Mouse (Mus musculus) midbrain, embryonic 15.5 days (tissue): ENCODE results near the gene Arhgap10. TPM values are rescaled to one million over a fixed set of nuclear protein-coding genes. Genes with fewer than 3 reads are reported as not detected.

Experiments used
- ATAC-seq: fragments of 200-750 bp; cut with Nextera tagmentation; replicated peaks from 2 replicates; pipeline ENCODE4 v1.8.0; 2017; ENCODE audit warnings: moderate TSS enrichment
- H3K27ac ChIP-seq: fragments of 300-500 bp; sonication (generic); 2 replicates; pipeline ENCODE4 v1.5.1; 2015; ENCODE audit warnings: mild to moderate bottlenecking, inconsistent platforms
- H3K27me3 ChIP-seq: fragments of 300-500 bp; sonication (generic); replicated peaks from 2 replicates; pipeline ENCODE4 v1.6.1; 2015; ENCODE audit warnings: inconsistent platforms
- H3K36me3 ChIP-seq: fragments of 300-500 bp; sonication (generic); replicated peaks from 2 replicates; pipeline ENCODE4 v1.6.1; 2015; ENCODE audit warnings: inconsistent platforms
- H3K4me1 ChIP-seq: fragments of 300-500 bp; sonication (generic); 2 replicates; pipeline ENCODE4 v1.6.1; 2015; ENCODE audit warnings: inconsistent platforms
- H3K4me2 ChIP-seq: fragments of 300-500 bp; sonication (generic); 2 replicates; pipeline ENCODE4 v1.6.1; 2015; ENCODE audit warnings: inconsistent platforms, mild to moderate bottlenecking, moderate library complexity
- H3K4me3 ChIP-seq: fragments of 300-500 bp; sonication (generic); 2 replicates; pipeline ENCODE4 v1.5.1; 2015; ENCODE audit warnings: mild to moderate bottlenecking, inconsistent platforms
- H3K9ac ChIP-seq: fragments of 300-500 bp; sonication (generic); 2 replicates; pipeline ENCODE4 v1.6.1; 2015; ENCODE audit warnings: mild to moderate bottlenecking, inconsistent platforms
- H3K9me3 ChIP-seq: fragments of 300-500 bp; sonication (generic); 2 replicates; pipeline ENCODE4 v1.6.1; 2016; ENCODE audit warnings: inconsistent platforms
- WGBS: fragments of 180-500 bp; shearing (Covaris S2); methylation state at CpG from one replicate; pipeline ENCODE4 v1.1.7; 2015; ENCODE audit warnings: mixed read lengths; 5-methylcytosine and 5-hydroxymethylcytosine counted together
- polyA plus RNA-seq: library from polyadenylated mRNA; unstranded; fragments of >200 nt; fragmentation: Nextera tagmentation; extraction: Ambion mirVana; gene quantifications from 2 replicates; pipeline ENCODE4 v1.2.1, GENCODE M21; 2015

Arhgap10 gene
- polyA plus RNA-seq, 1 experiment from 2014 or later, result 3.3 TPM

GRCm38 (mm10) chr8:77239462-77239861 lies 278.3 kb downstream of the Arhgap10 start:
- no peak overlapping the region for H3K4me3 ChIP-seq
- H3K27me3 ChIP-seq, result no peaks in the 10 kb centered on the region
- H3K9ac ChIP-seq, result no peak overlapping the region
- no peak overlapping the region for H3K4me2 ChIP-seq
- H3K4me1 ChIP-seq, result no peaks in the 10 kb centered on the region
- no peak overlapping the region for H3K27ac ChIP-seq
- ATAC-seq, result no peak
- H3K36me3 ChIP-seq, result no peaks in the 10 kb centered on the region
- no peaks in the 10 kb centered on the region for H3K9me3 ChIP-seq

- 74% methylated on average over 1 of the region's 1 CpGs for WGBS
- Histone ChIP-seq H3K9me3 (no peaks in the 10 kb centered on the region), H3K4me2 (no peak overlapping the region), H3K27ac (no peak overlapping the region), H3K4me1 (no peaks in the 10 kb centered on the region), H3K4me3 (no peak overlapping the region), H3K36me3 (no peaks in the 10 kb centered on the region), H3K9ac (no peak overlapping the region), H3K27me3 (no peaks in the 10 kb centered on the region)
- no peak for ATAC-seq
Measured at GRCm38 (mm10) chr8:77236701-77237100, 281.1 kb downstream of the Arhgap10 start.

- Histone ChIP-seq H3K9me3 (no peaks in the 10 kb centered on the region), H3K36me3 (no peaks in the 10 kb centered on the region), H3K4me1 (no peaks in the 10 kb centered on the region), H3K4me3 (no peak overlapping the region), H3K27me3 (no peaks in the 10 kb centered on the region), H3K9ac (no peak overlapping the region), H3K27ac (no peak overlapping the region), H3K4me2 (no peak overlapping the region)
- 87% methylated on average over 3 of the region's 3 CpGs for WGBS
- ATAC-seq, result no peak
Measured at GRCm38 (mm10) chr8:77232411-77232810, 285.3 kb downstream of the Arhgap10 start.

- Histone ChIP-seq H3K4me3 (no peak overlapping the region), H3K4me1 (no peaks in the 10 kb centered on the region), H3K9me3 (no peaks in the 10 kb centered on the region), H3K36me3 (no peaks in the 10 kb centered on the region), H3K4me2 (no peak overlapping the region), H3K9ac (no peak overlapping the region), H3K27ac (no peak overlapping the region), H3K27me3 (no peaks in the 10 kb centered on the region)
- 82% methylated on average over 6 of the region's 6 CpGs for WGBS
- ATAC-seq, result no peak
Measured at GRCm38 (mm10) chr8:77231834-77232233, 285.9 kb downstream of the Arhgap10 start.

- H3K4me3 ChIP-seq, result no peak overlapping the region
- H3K36me3 ChIP-seq, result no peaks in the 10 kb centered on the region
- H3K4me1 ChIP-seq, result no peaks in the 10 kb centered on the region
- no peaks in the 10 kb centered on the region for H3K9me3 ChIP-seq
- WGBS, result 93% methylated on average over 1 of the region's 1 CpGs
- no peak overlapping the region for H3K4me2 ChIP-seq
- no peaks in the 10 kb centered on the region for H3K27me3 ChIP-seq
- no peak overlapping the region for H3K9ac ChIP-seq
- no peak overlapping the region for H3K27ac ChIP-seq
- no peak for ATAC-seq
Measured at GRCm38 (mm10) chr8:77231211-77231610, 286.5 kb downstream of the Arhgap10 start.

GRCm38 (mm10) chr8:77228688-77229087 lies 289.1 kb downstream of the Arhgap10 start:
- Histone ChIP-seq H3K4me2 (no peak overlapping the region), H3K36me3 (no peaks in the 10 kb centered on the region), H3K4me1 (no peaks in the 10 kb centered on the region), H3K27me3 (no peaks in the 10 kb centered on the region), H3K9ac (no peak overlapping the region), H3K4me3 (no peak overlapping the region), H3K9me3 (no peaks in the 10 kb centered on the region), H3K27ac (no peak overlapping the region)
- ATAC-seq, result no peak
- 77% methylated on average over 7 of the region's 7 CpGs for WGBS

- Histone ChIP-seq H3K27ac (no peak overlapping the region), H3K9ac (no peak overlapping the region), H3K4me2 (no peak overlapping the region), H3K4me1 (no peaks in the 10 kb centered on the region), H3K4me3 (no peak overlapping the region), H3K27me3 (no peaks in the 10 kb centered on the region), H3K9me3 (no peaks in the 10 kb centered on the region), H3K36me3 (no peaks in the 10 kb centered on the region)
- whole genome bisulfite sequencing, result 88% methylated on average over 5 of the region's 5 CpGs
- peak; percentile 23; the same call in 1 of the 2 replicates for ATAC-seq
Measured at GRCm38 (mm10) chr8:77227742-77228141, 290.0 kb downstream of the Arhgap10 start.

GRCm38 (mm10) chr8:77223123-77223522 lies 294.6 kb downstream of the Arhgap10 start:
- 78% methylated on average over 4 of the region's 4 CpGs for WGBS

GRCm38 (mm10) chr8:77215191-77215590 lies 302.6 kb downstream of the Arhgap10 start:
- Histone ChIP-seq H3K9me3 (no peaks in the 10 kb centered on the region), H3K27ac (no peak overlapping the region), H3K27me3 (no peaks in the 10 kb centered on the region), H3K36me3 (no peaks in the 10 kb centered on the region), H3K4me2 (no peak overlapping the region), H3K4me3 (no peak overlapping the region), H3K4me1 (no peaks in the 10 kb centered on the region), H3K9ac (no peak overlapping the region)
- ATAC-seq, result no peak
- whole genome bisulfite sequencing, result 73% methylated on average over 6 of the region's 6 CpGs

More at GRCm38 (mm10) chr8:77223123-77223522, 294.6 kb downstream of the Arhgap10 start:
- no peak overlapping the region for H3K4me2 ChIP-seq
- H3K27me3 ChIP-seq, result no peaks in the 10 kb centered on the region
- H3K4me3 ChIP-seq, result no peak overlapping the region
- ATAC-seq, result no peak
- no peaks in the 10 kb centered on the region for H3K36me3 ChIP-seq
- H3K4me1 ChIP-seq, result no peaks in the 10 kb centered on the region
- H3K9me3 ChIP-seq, result no peaks in the 10 kb centered on the region
- H3K9ac ChIP-seq, result no peak overlapping the region
- H3K27ac ChIP-seq, result no peak overlapping the region

GRCm38 (mm10) chr8:77214665-77215064 lies 303.1 kb downstream of the Arhgap10 start:
- no peak overlapping the region for H3K27ac ChIP-seq
- WGBS, result 67% methylated on average over 8 of the region's 8 CpGs
- no peak overlapping the region for H3K9ac ChIP-seq
- H3K9me3 ChIP-seq, result no peaks in the 10 kb centered on the region
- no peaks in the 10 kb centered on the region for H3K27me3 ChIP-seq
- no peak overlapping the region for H3K4me3 ChIP-seq
- no peaks in the 10 kb centered on the region for H3K4me1 ChIP-seq
- H3K36me3 ChIP-seq, result no peaks in the 10 kb centered on the region
- no peak for ATAC-seq
- H3K4me2 ChIP-seq, result no peak overlapping the region

- Histone ChIP-seq H3K9me3 (no peaks in the 10 kb centered on the region), H3K9ac (no peak overlapping the region), H3K36me3 (no peaks in the 10 kb centered on the region), H3K4me3 (no peak overlapping the region), H3K27ac (no peak overlapping the region), H3K4me2 (no peak overlapping the region), H3K4me1 (no peaks in the 10 kb centered on the region), H3K27me3 (no peaks in the 10 kb centered on the region)
- ATAC-seq, result no peak
- WGBS, result 84% methylated on average over 3 of the region's 3 CpGs
Measured at GRCm38 (mm10) chr8:77213893-77214464, 303.8 kb downstream of the Arhgap10 start.

- H3K4me1 ChIP-seq, result no peaks in the 10 kb centered on the region
- no peaks in the 10 kb centered on the region for H3K27me3 ChIP-seq
- 84% methylated on average over 3 of the region's 3 CpGs for WGBS
- no peak overlapping the region for H3K4me2 ChIP-seq
- ATAC-seq, result no peak
- no peak overlapping the region for H3K9ac ChIP-seq
- H3K9me3 ChIP-seq, result no peaks in the 10 kb centered on the region
- H3K36me3 ChIP-seq, result no peaks in the 10 kb centered on the region
- H3K27ac ChIP-seq, result no peak overlapping the region
- no peak overlapping the region for H3K4me3 ChIP-seq
Measured at GRCm38 (mm10) chr8:77209297-77209696, 308.5 kb downstream of the Arhgap10 start.
